Mouse (Mus musculus) brain, embryonic 14.5 days (tissue): ENCODE results near the gene Dcbld2. TPM values are rescaled to one million over a fixed set of nuclear protein-coding genes. Genes with fewer than 3 reads are reported as not detected.
A peak's percentile ranks its signal among the peaks of the same experiment; 100 is the strongest.
"Not testable (repeated sequence)": the region's sequence is repeated elsewhere in the genome, so short reads cannot be mapped to it uniquely, and the experiment has no call there.

Experiments
- DNase-seq: peaks from one replicate; pipeline ENCODE4 v3.0.0-alpha.2; 2011; ENCODE audit warnings: low read depth
- CTCF ChIP-seq: fragments of 200-500 bp; IDR thresholded peaks from 2 replicates; pipeline ENCODE4 v1.5.1; 2012; ENCODE audit warnings: inconsistent platforms, mild to moderate bottlenecking, moderate library complexity, borderline replicate concordance; ENCODE audit not compliant: insufficient read depth, insufficient read length; ENCODE audit errors: extremely low read depth
- POLR2A ChIP-seq: fragments of 200-500 bp; IDR thresholded peaks from 2 replicates; pipeline ENCODE4 v1.6.1; 2012; ENCODE audit warnings: mild to moderate bottlenecking, inconsistent platforms, borderline replicate concordance; ENCODE audit not compliant: poor library complexity, insufficient read depth, insufficient read length, severe bottlenecking; ENCODE audit errors: extremely low read depth
- polyA plus RNA-seq: library from polyadenylated mRNA; depleted of rRNA; stranded (reverse); fragments of >200 nt; gene quantifications from 2 replicates; pipeline ENCODE4 v1.2.3, GENCODE M21; 2012

Gene Dcbld2
- polyA plus RNA-seq, 1 experiment, result 31.6 TPM

DNA sequence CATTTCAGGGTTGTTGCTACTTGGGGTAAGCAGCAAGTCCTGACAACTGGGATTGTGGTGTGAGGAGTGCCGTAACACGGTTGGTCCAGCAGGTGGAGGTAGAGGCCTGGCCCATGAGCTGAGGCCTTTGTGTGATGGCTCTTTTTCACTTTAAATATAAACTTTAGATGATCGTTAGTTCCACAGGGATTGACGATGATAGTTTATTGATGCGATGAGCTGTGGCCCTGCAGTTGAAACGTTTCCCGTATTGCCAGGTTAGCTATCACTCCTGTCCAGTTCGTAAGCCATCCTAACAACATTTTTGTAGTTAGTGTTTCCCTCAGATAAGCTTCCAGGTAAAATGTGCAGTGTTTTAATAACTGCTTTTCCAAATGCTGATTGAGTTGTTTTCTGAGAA lies 46.4 kb downstream of the Dcbld2 start:
- TF ChIP-seq CTCF (peak; percentile 87), POLR2A (no peak)
- DNase-seq, result peak; percentile 77

DNA sequence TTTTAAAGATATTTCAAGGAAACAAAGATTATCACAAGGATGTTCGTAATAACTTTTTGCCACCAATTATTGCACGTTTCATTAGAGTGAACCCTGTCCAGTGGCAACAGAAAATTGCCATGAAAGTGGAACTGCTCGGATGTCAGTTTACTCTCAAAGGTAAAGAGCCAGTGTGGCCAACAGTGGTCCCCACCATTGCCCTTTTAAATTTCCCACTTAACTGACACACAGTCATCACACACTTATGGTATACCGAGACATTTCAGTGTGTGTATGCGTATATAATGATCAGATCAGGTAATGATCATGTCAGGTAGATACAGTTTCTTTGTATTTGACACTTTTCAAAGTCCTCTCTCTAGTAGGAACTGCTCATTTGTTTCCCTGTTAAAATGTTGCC lies 46.9 kb downstream of the Dcbld2 start:
- no peak for TF ChIP-seq CTCF
- TF ChIP-seq POLR2A, result no peak
- no peak for DNase-seq

DNA sequence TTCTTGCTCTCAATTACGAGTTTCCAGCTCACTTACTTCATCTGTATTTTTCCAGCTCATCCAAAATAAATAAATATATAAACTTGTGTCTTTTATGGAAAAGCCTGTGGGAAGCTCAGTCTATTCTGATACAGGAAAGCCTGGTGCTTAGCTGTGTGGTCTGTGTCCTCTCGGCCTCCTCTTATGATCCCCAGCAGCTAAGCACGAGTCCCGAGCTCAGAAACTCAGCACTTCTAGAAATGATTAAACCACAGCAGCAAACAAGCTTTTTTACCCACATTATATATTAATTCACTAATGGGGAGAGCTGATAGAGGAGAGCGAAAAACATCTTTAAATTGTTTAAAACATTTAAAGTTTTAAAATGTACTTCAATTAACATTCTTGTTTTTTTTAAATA lies 48.2 kb downstream of the Dcbld2 start:
- TF ChIP-seq CTCF (no peak), POLR2A (no peak)
- DNase-seq, result no peak

DNA sequence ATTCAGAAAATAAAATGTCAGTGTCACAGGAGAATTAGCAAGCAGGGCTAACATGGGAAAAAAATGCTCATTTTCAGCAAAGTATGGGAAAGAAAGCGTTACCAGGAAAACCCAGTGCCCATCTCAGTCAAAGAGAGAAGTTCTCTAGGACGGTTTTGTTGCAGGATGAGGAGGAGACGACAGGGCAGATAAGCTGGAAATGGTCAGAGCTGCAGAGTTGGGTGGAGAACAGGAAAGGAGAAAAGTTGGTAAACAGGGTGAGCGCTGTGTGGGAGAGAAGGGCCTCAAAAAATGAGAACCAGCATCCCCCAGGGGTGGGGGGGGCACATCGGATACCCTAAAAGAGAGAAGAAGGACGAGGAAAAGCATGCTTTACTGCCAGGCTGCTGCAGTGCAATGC lies 48.7 kb downstream of the Dcbld2 start:
- no peak for DNase-seq
- TF ChIP-seq POLR2A, result no peak
- TF ChIP-seq CTCF, result no peak

DNA sequence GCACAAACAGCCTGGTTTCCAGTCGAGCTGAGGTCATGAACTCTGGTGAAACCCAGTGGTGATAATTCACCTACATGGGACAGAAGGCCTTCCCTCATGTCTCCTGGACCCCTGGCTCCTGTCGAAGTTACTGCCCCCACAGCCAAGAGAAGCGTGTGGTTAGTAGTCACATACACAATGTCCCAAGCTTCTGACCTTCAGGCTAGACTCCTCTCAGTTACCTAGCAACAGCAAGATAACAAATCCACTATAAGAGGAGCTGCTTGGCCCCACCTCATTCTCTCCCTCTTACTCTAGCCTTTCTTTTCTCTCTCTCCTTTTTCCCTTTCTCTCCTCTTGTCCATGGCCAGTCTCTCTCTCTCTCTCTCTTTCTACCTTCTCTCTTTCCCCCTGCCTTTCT lies 51.7 kb downstream of the Dcbld2 start:
- DNase-seq, result not testable (repeated sequence)

DNA sequence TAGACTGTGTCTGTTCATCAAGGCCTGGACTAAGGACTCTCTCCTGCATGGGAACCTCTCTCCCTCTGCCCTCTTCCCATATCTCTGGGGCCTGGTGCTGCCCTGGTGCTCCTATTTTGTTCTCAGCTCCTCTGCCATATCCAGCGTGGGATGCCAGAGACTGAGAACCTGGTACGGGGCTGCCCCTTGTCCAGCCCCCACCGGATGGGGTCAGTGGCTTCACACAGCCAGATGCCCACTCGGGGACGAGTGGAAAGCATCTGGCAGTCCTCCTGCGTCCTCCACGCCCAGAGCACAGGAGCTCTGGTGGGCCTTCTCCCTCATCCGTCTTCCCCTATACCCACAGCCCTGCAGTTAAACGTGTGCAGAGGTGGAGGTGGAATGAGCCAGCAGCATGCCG lies 52.1 kb downstream of the Dcbld2 start:
- TF ChIP-seq POLR2A (no peak), CTCF (no peak)
- no peak for DNase-seq

DNA sequence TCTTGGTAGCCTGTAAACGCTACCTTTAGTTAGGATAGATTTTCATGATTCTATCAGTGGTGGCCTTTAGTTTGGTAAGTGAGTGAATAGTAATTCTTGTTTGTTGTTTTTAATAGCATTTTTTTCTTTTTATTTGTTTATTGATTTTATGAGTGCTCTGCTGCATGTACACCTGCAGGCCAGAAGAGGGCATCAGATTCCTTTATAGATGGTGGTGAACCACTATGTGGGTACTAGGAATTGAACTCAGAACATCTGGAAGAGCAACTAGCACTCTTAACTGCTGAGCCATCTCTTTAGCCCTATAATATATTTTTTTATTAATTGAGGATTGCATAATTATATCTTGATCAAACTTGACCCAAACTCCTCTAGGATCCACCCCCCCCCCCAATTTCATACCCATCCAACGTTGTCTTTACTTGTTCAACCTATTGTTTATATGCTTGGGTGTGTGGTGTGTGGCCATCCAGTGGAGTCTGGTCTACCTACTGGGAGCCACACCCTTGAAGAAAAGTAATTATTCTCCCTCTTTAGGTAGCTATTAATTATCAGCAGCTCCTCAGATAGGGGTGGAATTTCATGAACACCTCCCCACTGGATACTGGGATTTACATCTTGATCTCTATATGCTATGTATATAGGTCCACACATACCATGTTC lies 53.7 kb downstream of the Dcbld2 start:
- TF ChIP-seq POLR2A (no peak), CTCF (peak; percentile 42; the same call in 1 of the 2 replicates)
- no peak for DNase-seq

DNA sequence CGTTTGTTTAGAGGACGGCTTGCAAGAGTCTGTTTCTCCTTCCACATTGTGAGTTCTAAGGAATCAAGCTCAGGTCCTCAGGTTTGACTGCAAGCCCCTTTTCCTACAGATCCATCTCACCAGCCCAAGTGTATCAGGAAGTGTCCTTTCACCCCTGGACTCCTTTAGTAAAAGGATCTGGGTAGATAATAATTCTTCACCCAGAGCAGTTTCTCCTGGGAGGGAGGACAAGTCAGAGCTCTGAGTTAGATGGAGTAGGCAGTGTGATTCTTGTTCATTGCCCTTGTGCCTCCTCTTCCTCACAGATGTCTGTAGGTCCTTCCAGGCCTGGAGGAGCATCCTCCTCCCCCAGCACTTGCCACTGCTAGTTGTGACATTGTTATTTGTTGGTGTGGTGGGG lies 54.3 kb downstream of the Dcbld2 start:
- TF ChIP-seq POLR2A, result no peak
- TF ChIP-seq CTCF, result no peak
- no peak for DNase-seq

DNA sequence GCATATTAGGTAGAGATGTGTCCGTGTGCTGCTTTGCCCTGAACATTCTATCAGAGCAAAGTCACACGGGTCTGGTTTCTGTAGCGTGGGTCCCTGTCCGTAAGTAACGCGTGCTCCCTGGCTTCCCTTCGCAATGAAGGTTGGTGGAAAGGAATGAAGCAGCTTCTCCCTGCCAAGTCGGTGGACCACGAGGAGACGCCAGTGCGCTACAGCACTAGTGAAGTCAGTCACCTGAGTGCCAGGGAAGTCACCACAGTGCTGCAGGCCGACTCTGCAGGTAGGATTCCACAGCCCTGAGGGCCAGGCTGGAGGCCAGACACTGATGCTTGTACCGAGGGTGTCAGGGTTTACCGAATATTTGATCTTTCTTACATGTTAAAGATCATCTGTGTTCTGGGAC lies 55.8 kb downstream of the Dcbld2 start:
- TF ChIP-seq CTCF (no peak), POLR2A (no peak)
- no peak for DNase-seq

DNA sequence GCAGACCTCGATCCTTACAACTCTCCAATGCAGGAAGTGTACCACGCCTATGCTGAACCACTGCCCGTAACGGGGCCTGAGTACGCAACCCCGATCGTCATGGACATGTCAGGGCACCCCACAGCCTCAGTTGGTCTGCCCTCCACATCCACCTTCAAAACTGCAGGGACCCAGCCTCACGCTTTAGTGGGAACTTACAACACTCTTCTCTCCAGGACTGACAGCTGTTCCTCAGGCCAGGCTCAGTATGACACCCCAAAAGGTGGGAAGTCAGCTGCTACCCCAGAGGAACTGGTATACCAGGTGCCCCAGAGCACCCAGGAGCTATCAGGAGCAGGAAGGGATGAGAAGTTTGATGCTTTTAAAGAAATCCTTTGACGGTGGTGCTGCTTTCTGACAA lies 57.2 kb downstream of the Dcbld2 start:
- TF ChIP-seq CTCF, result no peak
- no peak for TF ChIP-seq POLR2A
- no peak for DNase-seq

DNA sequence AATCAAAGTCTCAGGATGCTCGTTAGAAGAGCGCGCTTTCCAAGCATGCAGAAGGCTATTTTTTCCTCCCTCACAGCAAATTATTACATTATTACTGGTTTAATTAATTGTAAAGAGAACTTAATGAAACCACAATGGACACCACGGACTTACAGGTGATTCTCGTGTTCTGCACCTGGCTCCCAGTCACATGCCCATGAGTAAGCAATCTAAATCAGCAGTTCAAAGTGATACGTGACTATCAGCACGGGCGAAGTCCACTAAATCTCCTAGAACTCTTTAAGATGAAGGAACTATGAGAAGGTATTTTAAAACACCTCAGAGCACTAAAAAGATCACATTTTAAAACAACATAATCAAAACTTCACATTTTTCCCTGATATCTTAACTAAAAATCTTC lies 61.8 kb downstream of the Dcbld2 start:
- DNase-seq, result no peak
- no peak for TF ChIP-seq CTCF
- no peak for TF ChIP-seq POLR2A

DNA sequence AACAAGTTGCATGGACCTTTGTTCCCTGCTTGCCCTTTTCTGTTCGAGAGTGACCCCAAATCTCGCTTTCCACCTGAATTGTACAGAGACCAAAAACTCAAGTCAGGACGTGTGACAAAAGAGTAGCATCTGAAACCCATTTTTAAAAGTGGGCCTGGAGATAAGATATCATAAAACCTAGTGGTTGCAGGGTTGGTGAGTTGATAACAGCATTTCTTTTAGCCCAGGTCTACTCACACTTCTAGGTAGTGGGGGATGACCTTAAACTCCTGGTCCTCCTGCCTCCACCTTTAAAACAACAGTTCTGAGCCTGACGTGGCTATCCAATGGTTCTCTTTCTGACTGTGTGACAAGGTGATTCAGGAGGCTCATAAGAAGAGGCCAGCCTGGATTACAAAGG lies 62.6 kb downstream of the Dcbld2 start:
- DNase-seq, result no peak
- no peak for TF ChIP-seq POLR2A
- no peak for TF ChIP-seq CTCF

DNA sequence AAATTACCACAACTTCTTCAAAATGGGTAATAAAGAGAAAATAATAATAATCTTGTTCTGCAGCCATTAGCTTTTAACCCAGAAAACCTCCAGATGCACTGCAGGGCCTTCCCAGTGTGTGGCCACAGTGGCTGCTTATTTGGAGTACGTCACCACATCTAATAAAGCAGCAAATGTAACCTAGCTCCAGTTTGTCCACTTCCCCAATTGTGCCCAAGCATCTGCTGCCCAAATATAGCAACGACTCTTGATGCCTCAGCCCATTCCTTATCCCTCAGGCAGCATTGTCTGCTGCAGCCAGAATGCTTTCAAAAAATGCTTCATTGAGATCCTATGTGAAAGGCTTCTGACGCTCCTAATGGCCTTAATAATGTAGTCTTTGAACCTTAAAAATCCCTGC lies 66.6 kb downstream of the Dcbld2 start:
- DNase-seq, result no peak
- no peak for TF ChIP-seq CTCF
- no peak for TF ChIP-seq POLR2A

DNA sequence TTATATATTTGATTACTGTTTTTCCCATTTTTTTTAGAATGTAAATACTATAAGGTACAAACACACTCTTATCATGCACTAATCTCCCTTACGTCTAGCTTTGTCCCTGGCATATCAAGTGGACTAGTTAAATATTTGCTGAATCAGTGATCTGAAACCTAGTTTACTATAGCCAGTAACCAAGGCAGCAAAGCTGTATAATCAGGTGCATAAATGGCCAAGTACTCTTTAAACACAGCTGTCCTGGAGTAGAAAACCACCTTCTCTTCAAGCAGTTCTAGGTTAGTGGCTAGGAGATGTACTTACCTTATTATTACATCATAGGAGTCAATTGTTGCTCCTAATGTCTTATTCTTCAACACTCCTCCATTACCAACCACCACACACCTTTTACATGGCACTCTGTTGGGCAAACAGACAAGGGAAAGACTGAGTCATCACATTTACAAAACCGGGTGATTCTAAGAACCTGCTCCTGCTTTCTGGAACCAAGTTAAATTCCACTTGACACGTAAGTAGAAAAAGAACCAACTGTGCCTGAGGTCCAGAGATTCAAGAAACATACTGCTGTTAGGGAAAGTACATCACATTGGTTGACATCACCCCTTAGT lies 67.4 kb downstream of the Dcbld2 start:
- TF ChIP-seq CTCF, result no peak
- TF ChIP-seq POLR2A, result no peak
- DNase-seq, result no peak
